Mouse (Mus musculus): Measurements from ENCODE around the gene Tcf19. TPM values are rescaled to one million over a fixed set of nuclear protein-coding genes. Genes with fewer than 3 reads are reported as not detected.

Tcf19 gene
- total and polyA plus RNA-seq, 3 experiments: 29.7 to 38.4 (median 37.7) TPM

DNA sequence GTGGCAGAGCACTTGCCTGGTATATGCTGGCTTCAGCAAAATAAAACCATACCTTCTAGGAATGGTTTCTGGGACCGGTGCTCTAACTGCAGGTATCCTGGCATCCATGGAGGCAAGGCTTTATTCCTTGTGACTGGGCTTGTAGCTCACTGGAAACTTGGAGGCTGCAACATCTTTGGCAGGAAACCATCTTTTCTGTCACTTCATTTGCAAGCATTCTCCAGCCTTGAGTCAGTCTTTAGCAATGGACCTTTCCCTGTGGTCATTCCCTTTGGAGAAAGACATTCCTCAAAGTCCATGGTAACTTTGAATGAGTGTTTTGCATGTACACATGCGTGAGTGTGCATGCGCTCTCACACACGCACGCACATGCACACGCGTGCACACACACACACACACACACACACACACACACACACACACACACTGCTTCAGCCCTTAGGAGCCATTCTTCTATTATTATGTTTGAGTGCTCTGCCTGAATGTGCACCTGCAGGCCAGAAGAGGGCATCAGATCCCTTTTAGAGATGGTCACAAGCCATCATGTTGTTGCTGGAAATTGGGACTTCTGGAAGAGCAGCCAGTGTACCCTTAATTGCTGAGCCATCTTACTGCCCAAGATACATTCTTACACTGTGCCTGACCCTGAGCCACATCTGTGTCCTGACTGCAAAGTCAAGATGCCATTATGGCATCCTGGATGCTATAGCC, 3.6 kb downstream of the Tcf19 start:
- in situ Hi-C loops (cut with MboI; ENCODE audit: low pct_ligation_motif_present, low pct_unique_long_range_greater_than_20kb, low sequenced_read_pairs): no loop called here
- H3K9me3 ChIP-seq (replicated peaks; ENCODE audit: low read length): no peaks in the 10 kb centered on the region
- H3K27me3 ChIP-seq (replicated peaks): no peaks in the 10 kb centered on the region
- dilution Hi-C loops (cut with MboI; ENCODE audit: extremely low pct_ligation_motif_present, extremely low pct_unique_long_range_greater_than_20kb, low sequenced_read_pairs): no loop called here
- H3K4me1 ChIP-seq (ENCODE audit: control insufficient read depth in 1 of 2, insufficient read depth in 2 of 2): peaks cover 7 to 40% of the 10 kb centered on the region in 2 experiments; a peak in 3 of 4 replicates
- no peak overlapping the region for H3K27ac ChIP-seq (ENCODE audit: insufficient read depth, low read depth)
- no peak for DNase-seq (ENCODE audit: extremely low read depth)
- H3K4me3 ChIP-seq (replicated peaks in 1 of 3; ENCODE audit: low read depth in 2 of 3, low read length in 2 of 3, poor library complexity in 1 of 3): no peak overlapping the region
- H3K9ac ChIP-seq (ENCODE audit: insufficient read depth, low read depth): no peak overlapping the region
- H3K79me2 ChIP-seq (replicated peaks; ENCODE audit: control insufficient read depth, extremely low read depth, insufficient read depth, poor library complexity, severe bottlenecking): peaks cover 5% of the 10 kb centered on the region; the same call in 1 of the 2 replicates
- H3K36me3 ChIP-seq (replicated peaks in 1 of 2; ENCODE audit: control insufficient read depth in 1 of 2, insufficient read depth in 1 of 2, low read length in 1 of 2): peaks cover 9 to 38% of the 10 kb centered on the region in 2 experiments
- TF ChIP-seq ZC3H11A (IDR thresholded peaks at IDR 0.05; ENCODE audit: low read depth, low read length) (no peak), GABPA (IDR thresholded peaks at IDR 0.05; ENCODE audit: insufficient replicate concordance, low read depth, low read length) (no peak), RAD21 (IDR thresholded peaks at IDR 0.05; ENCODE audit: low read depth, low read length) (peak; percentile 20), MXI1 (IDR thresholded peaks at IDR 0.05; ENCODE audit: low read depth, low read length) (no peak), CTCF (conservative IDR thresholded peaks at IDR 0.05 in 1 of 2, IDR thresholded peaks at IDR 0.05 in 1 of 2; ENCODE audit: low read depth in 2 of 2, low read length in 2 of 2) (peak in 1 of 2 experiments; percentile 50; a peak in 2 of 4 replicates)
- H3K4me2 ChIP-seq (ENCODE audit: insufficient read depth, low read depth, poor library complexity, severe bottlenecking): no peak overlapping the region

- no peak overlapping the region for H3K4me2 ChIP-seq (ENCODE audit: insufficient read depth, low read depth, poor library complexity, severe bottlenecking)
- H3K79me2 ChIP-seq (replicated peaks; ENCODE audit: control insufficient read depth, extremely low read depth, insufficient read depth, poor library complexity, severe bottlenecking): no peaks in the 10 kb centered on the region
- no peaks in the 10 kb centered on the region for H3K27me3 ChIP-seq (replicated peaks)
- TF ChIP-seq MAX (IDR thresholded peaks at IDR 0.05; ENCODE audit: low read length) (peak; percentile 43; the same call in 1 of the 2 replicates), NELFE (IDR thresholded peaks at IDR 0.05; ENCODE audit: low read depth, low read length) (no peak), KAT2A (IDR thresholded peaks at IDR 0.05; ENCODE audit: insufficient replicate concordance, low read length) (no peak), MXI1 (IDR thresholded peaks at IDR 0.05; ENCODE audit: low read depth, low read length) (no peak), POLR2A (IDR thresholded peaks at IDR 0.05; ENCODE audit: low read depth, low read length) (no peak), UBTF (IDR thresholded peaks at IDR 0.05; ENCODE audit: low read depth, low read length) (0 out of 2 replicates have a peak, but pooled peaks have one; percentile 32), MAFK (IDR thresholded peaks at IDR 0.05; ENCODE audit: insufficient replicate concordance, low read length) (no peak), RAD21 (IDR thresholded peaks at IDR 0.05; ENCODE audit: low read depth, low read length) (peak; percentile 49), JUN (IDR thresholded peaks at IDR 0.05; ENCODE audit: insufficient read depth, low read depth, low read length) (no peak), SMC3 (IDR thresholded peaks at IDR 0.05; ENCODE audit: low read depth, low read length) (peak; percentile 71), CTCF (conservative IDR thresholded peaks at IDR 0.05 in 1 of 2, IDR thresholded peaks at IDR 0.05 in 1 of 2; ENCODE audit: low read depth in 2 of 2, low read length in 2 of 2) (peak in 1 of 2 experiments; percentile 74; a peak in 2 of 4 replicates)
- dilution Hi-C loops (cut with MboI; ENCODE audit: extremely low pct_ligation_motif_present, extremely low pct_unique_long_range_greater_than_20kb, low sequenced_read_pairs) (no loop called here), in situ Hi-C loops (cut with MboI; ENCODE audit: low pct_ligation_motif_present, low pct_unique_long_range_greater_than_20kb, low sequenced_read_pairs) (no loop called here)
- peaks cover under 1 to 15% of the 10 kb centered on the region in 2 experiments; a peak in 2 of 4 replicates for H3K4me1 ChIP-seq (ENCODE audit: control insufficient read depth in 1 of 2, insufficient read depth in 2 of 2)
- no peaks in the 10 kb centered on the region for H3K9me3 ChIP-seq (replicated peaks; ENCODE audit: low read length)
- peaks cover 9 to 24% of the 10 kb centered on the region in 2 experiments for H3K36me3 ChIP-seq (replicated peaks in 1 of 2; ENCODE audit: control insufficient read depth in 1 of 2, insufficient read depth in 1 of 2, low read length in 1 of 2)
- H3K4me3 ChIP-seq (replicated peaks in 1 of 3; ENCODE audit: low read depth in 2 of 3, low read length in 2 of 3, poor library complexity in 1 of 3): no peak overlapping the region
- DNase-seq (ENCODE audit: extremely low read depth): peak; percentile 52
- H3K9ac ChIP-seq (ENCODE audit: insufficient read depth, low read depth): no peak overlapping the region
- no peak overlapping the region for H3K27ac ChIP-seq (ENCODE audit: insufficient read depth, low read depth)
Measured at GRCm38 (mm10) chr17:35509284-35509683, 7.3 kb downstream of the Tcf19 start.

Measured in CH12.LX (cell line).